Mouse (Mus musculus) ES-E14 (cell line): Measurements from ENCODE around the gene Ube2d3. TPM values are rescaled to one million over a fixed set of nuclear protein-coding genes. Genes with fewer than 3 reads are reported as not detected.

Experiments
- DNase-seq: peaks from one replicate; pipeline ENCODE4 v3.0.0-alpha.2; 2013; ENCODE audit warnings: low read depth, low spot score
- H3K27ac ChIP-seq: 2 replicates; pipeline ENCODE4 v1.5.1; 2012; ENCODE audit warnings: low read depth, mild to moderate bottlenecking, low read length, moderate library complexity, mixed read lengths; ENCODE audit not compliant: poor library complexity, insufficient read depth, severe bottlenecking
- H3K36me3 ChIP-seq: 2 replicates; pipeline ENCODE4 v1.6.1; 2012; ENCODE audit warnings: mild to moderate bottlenecking, low read length, moderate library complexity, mixed read lengths; ENCODE audit not compliant: control insufficient read depth, poor library complexity, insufficient read depth, severe bottlenecking
- H3K4me1 ChIP-seq, 2 experiments: fragments of 150-350 bp in 1 of 2; sonication (generic) in 1 of 2; 2 replicates each; pipeline ENCODE4 v1.6.1; 2012; ENCODE audit warnings: low read length in 2 of 2, mild to moderate bottlenecking in 1 of 2, mixed read lengths in 1 of 2; ENCODE audit not compliant: control insufficient read depth in 2 of 2, insufficient read depth in 2 of 2, poor library complexity in 1 of 2
- H3K4me3 ChIP-seq, 2 experiments: fragments of 150-350 bp in 1 of 2; sonication (generic) in 1 of 2; 2 replicates each; pipeline ENCODE4 v1.5.1; 2012; ENCODE audit warnings: low read length in 2 of 2, low read depth in 1 of 2, mild to moderate bottlenecking in 1 of 2, mixed read lengths in 1 of 2; ENCODE audit not compliant: insufficient read depth in 1 of 2, poor library complexity in 1 of 2, severe bottlenecking in 1 of 2
- H3K9ac ChIP-seq: 2 replicates; pipeline ENCODE4 v1.6.1; 2012; ENCODE audit warnings: low read depth, mild to moderate bottlenecking, low read length, mixed read lengths; ENCODE audit not compliant: poor library complexity, insufficient read depth, severe bottlenecking
- H3K9me3 ChIP-seq: fragments of 150-350 bp; sonication (generic); 2 replicates; pipeline ENCODE4 v1.6.1; 2012; ENCODE audit warnings: low read depth, mild to moderate bottlenecking, low read length; ENCODE audit not compliant: control insufficient read depth, insufficient read depth
- CHD2 ChIP-seq: IDR thresholded peaks from 2 replicates; pipeline ENCODE4 v1.6.1; 2014; ENCODE audit warnings: mild to moderate bottlenecking, low read depth, low read length, inconsistent platforms
- HCFC1 ChIP-seq: IDR thresholded peaks from 2 replicates; pipeline ENCODE4 v1.6.1; 2012; ENCODE audit warnings: low read length, inconsistent platforms, borderline replicate concordance; ENCODE audit not compliant: insufficient read depth
- MAFK ChIP-seq: IDR thresholded peaks from 2 replicates; pipeline ENCODE4 v1.6.1; 2014; ENCODE audit warnings: mild to moderate bottlenecking, low read depth, low read length, inconsistent platforms; ENCODE audit not compliant: insufficient read depth
- ZC3H11A ChIP-seq: IDR thresholded peaks from 2 replicates; pipeline ENCODE4 v1.6.1; 2012; ENCODE audit warnings: low read depth, mild to moderate bottlenecking, inconsistent platforms, low read length, borderline replicate concordance
- ZNF384 ChIP-seq: IDR thresholded peaks from 2 replicates; pipeline ENCODE4 v1.6.1; 2012; ENCODE audit warnings: low read depth, low read length, inconsistent platforms
- in situ Hi-C, 2 experiments: fragments of 600-800 bp; cut with MboI; formaldehyde crosslinking; loops; one replicate each; pipeline ENCODE4 v1.15.1; 2025; ENCODE audit warnings: low sequenced_read_pairs in 2 of 2, inconsistent platforms in 1 of 2; ENCODE audit not compliant: unreplicated experiment in 2 of 2
- total RNA-seq: library from RNA; depleted of rRNA; stranded (reverse); fragments of 300-350 nt; gene quantifications from 2 replicates; pipeline ENCODE4 v1.2.3, GENCODE M21; 2012

Ube2d3 gene
- total RNA-seq, 1 experiment: 321 TPM

- no peaks in the 10 kb centered on the region; the same call in 1 of the 2 replicates for H3K36me3 ChIP-seq
- no peaks in the 10 kb centered on the region for H3K9me3 ChIP-seq
- H3K27ac ChIP-seq: no peak overlapping the region
- peaks cover 3 to 4% of the 10 kb centered on the region in 2 experiments; a peak in 2 of 4 replicates for H3K4me1 ChIP-seq
- no peak for DNase-seq
- no peak overlapping the region for H3K9ac ChIP-seq
- TF ChIP-seq MAFK (no peak), CHD2 (no peak), HCFC1 (no peak), ZC3H11A (no peak), ZNF384 (no peak)
- H3K4me3 ChIP-seq: no peak overlapping the region
- in situ Hi-C loops: no loop called here
Measured at GRCm38 (mm10) chr3:135417799-135418198, 20.1 kb upstream of the Ube2d3 start.

- Histone ChIP-seq H3K4me3 (no peak overlapping the region), H3K9me3 (no peaks in the 10 kb centered on the region), H3K4me1 (peaks cover 3 to 4% of the 10 kb centered on the region in 2 experiments; a peak in 2 of 4 replicates), H3K27ac (no peak overlapping the region), H3K36me3 (no peaks in the 10 kb centered on the region), H3K9ac (no peak overlapping the region)
- DNase-seq: no peak
- in situ Hi-C loops: no loop called here
- no peak for TF ChIP-seq HCFC1
- no peak for TF ChIP-seq CHD2
- no peak for TF ChIP-seq MAFK
- TF ChIP-seq ZNF384: no peak
- TF ChIP-seq ZC3H11A: no peak
Measured at GRCm38 (mm10) chr3:135420542-135421309, 17.2 kb upstream of the Ube2d3 start.

DNA sequence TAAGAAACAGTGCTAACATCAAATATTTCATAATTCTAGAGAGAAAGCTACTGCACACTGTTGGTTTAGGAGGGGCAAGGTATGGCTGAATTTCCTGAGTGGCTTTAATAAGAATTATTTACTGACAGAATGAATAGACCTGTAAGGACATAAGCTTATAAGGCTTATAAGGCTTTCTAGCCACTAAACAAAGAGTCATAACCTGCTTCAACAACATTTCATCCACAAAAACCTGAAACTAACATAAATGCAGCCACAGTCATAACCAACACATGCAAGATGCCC lies 16.7 kb upstream of the Ube2d3 start:
- Histone ChIP-seq H3K4me3 (no peak overlapping the region), H3K9ac (no peak overlapping the region), H3K27ac (no peak overlapping the region), H3K36me3 (no peaks in the 10 kb centered on the region), H3K9me3 (no peaks in the 10 kb centered on the region), H3K4me1 (peaks cover 3 to 4% of the 10 kb centered on the region in 2 experiments; a peak in 2 of 4 replicates)
- no peak for DNase-seq
- TF ChIP-seq HCFC1 (no peak), ZC3H11A (no peak), CHD2 (no peak)
- in situ Hi-C loops: no loop called here

- H3K27ac ChIP-seq: peak overlapping the region; percentile 82
- in situ Hi-C loops: no loop called here
- peak overlapping the region; percentile 96 to 98 for H3K4me3 ChIP-seq
- no peak for TF ChIP-seq ZNF384
- no peak for TF ChIP-seq HCFC1
- TF ChIP-seq CHD2: no peak
- no peak for TF ChIP-seq MAFK
- TF ChIP-seq ZC3H11A: no peak
- H3K9me3 ChIP-seq: no peaks in the 10 kb centered on the region
- H3K9ac ChIP-seq: peak overlapping the region; percentile 98
- peaks cover 3 to 4% of the 10 kb centered on the region in 2 experiments; a peak in 2 of 4 replicates for H3K4me1 ChIP-seq
- H3K36me3 ChIP-seq: no peaks in the 10 kb centered on the region
- DNase-seq: no peak
Measured at GRCm38 (mm10) chr3:135422232-135422855, 15.6 kb upstream of the Ube2d3 start.

DNA sequence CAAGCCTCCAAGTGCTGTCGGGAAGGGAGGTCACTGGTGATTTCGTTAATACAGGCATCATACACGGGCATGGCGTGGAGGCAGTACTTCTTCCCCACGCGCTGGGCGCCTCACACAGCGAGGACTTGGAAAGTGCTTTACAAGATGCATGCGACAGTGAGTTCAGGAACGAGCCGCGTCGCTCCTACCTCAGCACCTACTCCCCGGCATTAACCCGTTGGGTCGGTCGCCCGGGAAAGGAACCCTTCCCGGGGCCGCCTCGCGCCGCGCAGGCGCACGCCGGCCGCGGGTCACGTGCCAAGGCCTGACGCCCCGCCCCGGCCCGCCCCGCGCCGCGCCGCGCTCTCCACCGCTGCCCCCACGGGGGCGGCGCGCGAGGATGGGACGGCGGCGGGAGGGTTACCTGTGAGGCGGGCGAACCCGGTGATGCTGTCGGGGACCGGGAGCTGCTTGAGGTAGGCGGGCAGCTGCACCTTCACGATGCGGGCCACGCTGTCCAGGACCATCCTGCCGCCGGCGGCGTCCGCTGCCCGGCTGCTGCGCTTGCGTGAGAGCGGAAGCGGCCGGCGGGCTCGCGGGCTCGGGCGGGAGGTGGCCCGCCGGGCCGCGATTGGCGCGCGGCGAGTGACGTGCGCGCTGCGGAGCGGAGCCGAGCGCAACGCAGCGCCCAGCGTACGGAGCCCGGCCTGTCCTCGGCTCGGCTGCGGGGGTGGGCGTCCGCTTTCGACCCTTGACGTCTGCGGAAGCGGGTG lies 14.9 kb upstream of the Ube2d3 start:
- H3K4me1 ChIP-seq: peaks cover 0 to 2% of the 10 kb centered on the region in 2 experiments; a peak in 1 of 4 replicates
- DNase-seq: no peak
- H3K9me3 ChIP-seq: no peaks in the 10 kb centered on the region
- peak overlapping the region; percentile 98 for H3K9ac ChIP-seq
- in situ Hi-C loops: no loop called here
- TF ChIP-seq ZNF384 (no peak), HCFC1 (no peak), ZC3H11A (no peak), MAFK (no peak), CHD2 (no peak)
- peak overlapping the region; percentile 92 for H3K27ac ChIP-seq
- peak overlapping the region; percentile 96 to 98 for H3K4me3 ChIP-seq
- no peaks in the 10 kb centered on the region for H3K36me3 ChIP-seq
